Mouse (Mus musculus) E14TG2a.4 (cell line): ENCODE results near the gene Ccdc88c.

Source experiments
- H3K27me3 ChIP-seq: 2 replicates; pipeline ENCODE4 v1.6.1; 2014; ENCODE audit warnings: low read length, control low read depth; ENCODE audit not compliant: insufficient read depth
- H3K36me3 ChIP-seq: 2 replicates; pipeline ENCODE4 v1.6.1; 2014; ENCODE audit warnings: low read length, control low read depth; ENCODE audit not compliant: insufficient read depth
- H3K4me1 ChIP-seq: replicated peaks from 2 replicates; pipeline ENCODE4 v1.6.1; 2014; ENCODE audit warnings: low read depth, low read length, control low read depth
- H3K4me3 ChIP-seq: replicated peaks from 2 replicates; pipeline ENCODE4 v1.5.1; 2014; ENCODE audit warnings: mild to moderate bottlenecking, low read length
- H3K9me3 ChIP-seq: 2 replicates; pipeline ENCODE4 v1.6.1; 2014; ENCODE audit warnings: low read length, control low read depth
- CTCF ChIP-seq: conservative IDR thresholded peaks from 2 replicates; pipeline ENCODE4 v1.5.1; 2014; ENCODE audit warnings: low read length
- NANOG ChIP-seq: IDR thresholded peaks from 2 replicates; pipeline ENCODE4 v1.6.1; 2014; ENCODE audit warnings: borderline replicate concordance, low read length, mixed read lengths
- POU5F1 ChIP-seq: IDR thresholded peaks from 2 replicates; pipeline ENCODE4 v1.6.1; 2014; ENCODE audit warnings: low read length, borderline replicate concordance

The Ccdc88c gene

DNA sequence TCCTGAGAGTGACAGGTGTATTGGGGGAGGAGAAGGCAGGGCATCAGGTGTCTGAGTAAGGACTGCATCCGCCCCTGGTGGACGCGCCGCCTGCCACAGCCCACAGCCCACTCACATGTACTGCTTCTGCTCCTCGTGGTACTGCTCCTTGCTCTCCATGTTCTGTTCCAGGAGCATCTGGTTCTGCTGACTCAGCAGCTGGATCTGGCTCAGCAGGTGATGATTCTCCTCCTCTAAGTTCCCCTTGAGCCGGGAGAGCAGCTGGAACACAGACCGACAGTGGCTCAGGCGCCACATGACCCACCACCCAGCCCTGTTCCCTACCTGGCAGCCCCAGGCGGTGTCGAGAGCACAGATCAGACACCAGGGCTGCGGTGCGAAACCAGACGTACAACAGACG lies 97.2 kb downstream of the Ccdc88c start:
- TF ChIP-seq POU5F1 (no peak), CTCF (no peak), NANOG (no peak)
- H3K4me3 ChIP-seq = no peak overlapping the region

DNA sequence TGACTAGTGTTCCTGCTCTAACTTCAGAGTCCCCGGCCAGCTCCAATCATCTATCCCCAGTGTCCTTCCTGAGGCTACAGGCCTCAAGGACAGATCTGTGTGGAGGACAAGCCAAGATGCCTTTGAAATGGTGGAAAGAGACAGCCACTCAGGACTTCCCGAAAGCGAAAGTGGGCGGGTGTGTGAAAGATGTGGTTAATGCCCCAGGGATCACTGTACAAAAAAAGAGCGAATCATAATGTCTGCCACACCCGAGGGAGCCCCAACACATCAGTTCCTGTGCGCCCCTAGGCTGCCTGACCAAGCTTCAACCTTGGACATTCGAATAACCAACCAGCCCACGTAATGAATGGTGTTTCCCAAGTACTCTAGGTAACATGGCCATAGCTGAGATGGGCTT lies 100.6 kb downstream of the Ccdc88c start:
- Histone ChIP-seq H3K9me3 (no peaks in the 10 kb centered on the region), H3K27me3 (no peaks in the 10 kb centered on the region), H3K4me3 (no peak overlapping the region), H3K36me3 (peaks cover 92% of the 10 kb centered on the region), H3K4me1 (peaks cover 15% of the 10 kb centered on the region)
- TF ChIP-seq POU5F1 (no peak), NANOG (no peak), CTCF (no peak)

More for the DNA sequence above, 97.2 kb downstream of the Ccdc88c start:
- no peaks in the 10 kb centered on the region for H3K27me3 ChIP-seq
- peaks cover 22% of the 10 kb centered on the region for H3K4me1 ChIP-seq
- no peaks in the 10 kb centered on the region for H3K9me3 ChIP-seq
- peaks cover 93% of the 10 kb centered on the region for H3K36me3 ChIP-seq

DNA sequence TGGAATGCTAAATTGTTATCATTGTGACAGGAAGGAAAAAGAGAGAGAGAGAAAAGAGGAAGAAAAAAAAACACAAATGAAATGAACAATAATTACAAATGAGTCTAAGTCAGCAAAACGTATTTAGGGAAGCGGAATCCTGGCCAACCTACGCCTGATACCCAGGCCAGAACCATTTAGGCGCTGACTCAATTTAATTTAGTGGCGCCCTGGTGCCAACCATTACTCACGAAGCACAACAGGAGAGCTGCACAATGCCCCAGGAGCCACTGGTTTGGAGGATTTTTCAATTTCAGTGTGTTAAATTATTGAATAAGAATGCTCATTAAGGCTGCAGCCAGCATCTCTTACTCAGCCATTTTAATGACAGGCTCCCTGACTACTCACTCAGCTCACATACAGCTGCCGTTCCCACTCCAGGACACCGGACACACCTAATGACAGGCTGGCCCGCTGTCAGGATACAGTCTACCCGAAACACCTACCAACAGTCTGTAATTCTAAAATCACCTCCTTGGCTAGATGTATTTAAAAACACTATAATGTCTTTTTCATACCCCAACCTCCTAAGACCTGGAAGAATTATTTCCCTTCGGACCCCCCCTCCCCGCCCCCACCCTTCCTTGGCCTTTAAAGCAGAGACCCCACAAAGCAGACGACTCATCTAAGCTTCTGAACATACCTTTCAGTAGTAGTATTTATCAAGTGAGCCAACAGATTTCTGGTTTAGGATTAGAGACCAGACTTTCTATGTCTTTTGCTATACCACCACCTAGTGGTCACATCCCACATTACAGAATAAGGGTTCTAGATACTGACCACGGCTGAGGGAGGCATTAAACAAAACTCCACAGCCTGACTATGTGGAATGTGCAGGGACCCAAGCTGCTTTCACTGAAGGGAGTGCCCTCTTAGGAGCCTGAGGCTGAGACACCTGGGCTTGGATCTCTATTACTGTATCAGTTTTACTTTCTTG lies 102.9 kb downstream of the Ccdc88c start:
- H3K4me1 ChIP-seq = peaks cover 15% of the 10 kb centered on the region
- H3K9me3 ChIP-seq = no peaks in the 10 kb centered on the region
- TF ChIP-seq CTCF = peak; percentile 63
- TF ChIP-seq NANOG = no peak
- H3K36me3 ChIP-seq = peaks cover 93% of the 10 kb centered on the region
- H3K4me3 ChIP-seq = no peak overlapping the region
- no peaks in the 10 kb centered on the region for H3K27me3 ChIP-seq

DNA sequence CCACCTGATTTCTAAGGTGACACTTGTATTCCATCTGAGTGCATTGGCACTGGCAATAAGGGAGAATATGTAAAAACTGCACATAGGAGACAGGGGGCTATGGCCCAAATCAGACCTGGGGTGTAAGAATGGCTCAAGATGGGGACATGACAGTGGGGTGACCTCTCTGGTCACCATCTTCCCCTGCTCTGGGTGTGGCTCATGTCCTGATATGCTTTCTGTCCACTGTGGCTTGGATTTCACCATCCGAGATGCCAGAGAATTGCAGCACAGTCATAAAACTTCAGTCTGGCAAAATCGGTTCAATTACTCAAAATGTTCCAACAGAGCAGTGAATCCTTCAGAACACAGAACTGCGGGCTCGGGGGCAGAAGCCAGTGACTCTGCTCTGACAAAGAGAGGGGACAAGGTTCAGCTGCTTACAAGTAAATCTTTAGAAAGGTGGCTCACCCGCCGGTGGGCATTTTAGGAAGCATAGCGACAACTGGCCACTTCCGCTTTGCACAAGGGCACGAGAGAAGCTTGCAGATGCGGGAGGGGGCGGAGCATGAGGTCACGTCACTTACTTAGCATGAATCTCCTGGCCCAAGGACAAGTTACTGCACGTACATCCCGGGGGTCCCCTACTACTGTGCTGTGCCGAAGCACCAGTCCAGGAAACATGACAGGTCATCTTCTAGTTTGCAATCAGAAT lies 104.1 kb downstream of the Ccdc88c start:
- no peaks in the 10 kb centered on the region for H3K27me3 ChIP-seq
- H3K9me3 ChIP-seq = no peaks in the 10 kb centered on the region
- no peak for TF ChIP-seq CTCF
- TF ChIP-seq POU5F1 = no peak
- no peak for TF ChIP-seq NANOG
- H3K4me1 ChIP-seq = peaks cover 15% of the 10 kb centered on the region
- H3K36me3 ChIP-seq = peaks cover 93% of the 10 kb centered on the region
- H3K4me3 ChIP-seq = no peak overlapping the region

DNA sequence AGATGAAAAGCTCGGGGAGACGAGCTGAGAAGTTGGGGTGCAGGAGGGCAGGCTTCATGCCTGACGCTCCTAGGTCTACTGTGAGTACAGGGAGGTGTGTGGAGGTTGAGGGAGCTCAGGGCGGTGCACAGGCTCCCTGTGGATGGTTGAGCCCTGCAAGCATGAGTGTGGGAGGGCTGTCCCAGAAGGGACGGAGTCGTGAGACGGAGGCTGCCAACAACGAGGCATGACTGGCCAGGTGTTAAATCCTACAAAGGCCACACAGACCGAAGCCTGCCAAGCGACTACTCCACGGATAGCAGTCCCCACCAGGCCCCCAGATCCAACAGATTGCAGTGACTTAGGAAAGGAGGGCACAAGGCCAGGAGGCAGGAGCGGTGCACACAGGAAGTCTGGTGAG lies 118.1 kb downstream of the Ccdc88c start:
- Histone ChIP-seq H3K27me3 (peaks cover 33% of the 10 kb centered on the region), H3K36me3 (peaks cover 49% of the 10 kb centered on the region), H3K9me3 (peaks cover 12% of the 10 kb centered on the region), H3K4me1 (peaks cover 49% of the 10 kb centered on the region), H3K4me3 (0 out of 2 replicates have a peak overlapping the region, but pooled peaks have one; percentile 4)
- TF ChIP-seq CTCF (no peak), NANOG (no peak), POU5F1 (no peak)

DNA sequence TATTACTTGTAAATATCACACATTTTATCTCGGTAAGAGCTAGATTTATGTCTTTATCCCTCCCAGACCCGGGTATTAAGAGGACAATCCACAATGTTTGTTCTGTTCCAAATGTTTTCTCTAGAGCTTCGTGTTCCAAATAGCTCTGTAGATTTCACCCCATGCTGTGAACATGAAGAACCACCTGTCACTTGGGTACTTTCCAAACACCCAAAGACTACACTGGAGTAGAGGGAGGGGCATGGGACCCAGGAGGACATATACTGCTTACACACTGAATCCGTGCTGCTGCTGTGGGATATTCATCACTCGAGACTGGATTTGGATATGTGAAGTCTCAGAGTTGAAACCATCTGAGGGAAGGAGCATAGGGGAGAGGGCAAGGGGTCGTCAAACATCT lies 119.1 kb downstream of the Ccdc88c start:
- Histone ChIP-seq H3K4me3 (no peak overlapping the region), H3K4me1 (peaks cover 49% of the 10 kb centered on the region), H3K9me3 (peaks cover 12% of the 10 kb centered on the region), H3K27me3 (peaks cover 36% of the 10 kb centered on the region), H3K36me3 (peaks cover 39% of the 10 kb centered on the region)
- TF ChIP-seq POU5F1 (no peak), CTCF (no peak), NANOG (no peak)

DNA sequence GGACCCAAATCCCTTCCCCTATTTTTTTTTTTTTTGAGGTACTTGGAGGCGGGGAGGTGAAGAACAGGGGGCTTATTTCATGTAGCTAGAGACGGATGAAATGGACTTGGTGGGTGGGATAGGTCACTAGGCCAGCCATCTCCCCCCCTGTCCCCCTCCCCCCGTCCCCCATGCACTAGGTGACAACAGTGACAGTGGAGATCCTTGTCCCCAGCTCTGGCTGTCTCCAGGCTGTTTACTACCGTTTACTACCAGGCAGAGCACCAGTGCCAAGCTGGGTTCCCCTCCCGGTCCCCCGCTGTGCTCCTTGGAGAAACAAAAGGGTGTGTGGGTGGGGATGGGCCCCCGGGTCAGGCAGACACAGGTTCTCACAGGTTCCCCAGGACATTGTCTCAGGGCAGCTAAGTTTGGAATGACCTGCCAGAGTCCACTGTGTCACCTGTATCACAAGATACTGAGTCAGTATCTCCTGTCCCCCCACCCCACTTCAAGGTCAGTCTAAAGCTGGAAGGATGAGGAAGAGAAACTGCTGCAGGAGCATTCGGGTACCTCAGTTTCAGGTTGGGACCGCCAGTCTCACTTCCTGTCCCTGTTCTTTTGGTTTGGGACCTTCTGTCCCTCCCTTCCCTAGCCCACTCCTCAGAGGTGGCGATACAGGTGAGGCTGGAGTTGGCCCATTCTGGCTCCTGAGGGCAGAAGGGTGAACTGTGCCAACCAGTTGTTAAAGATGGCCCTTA lies 120.4 kb downstream of the Ccdc88c start:
- TF ChIP-seq CTCF (no peak), POU5F1 (no peak), NANOG (no peak)
- Histone ChIP-seq H3K4me1 (peaks cover 52% of the 10 kb centered on the region), H3K27me3 (peaks cover 39% of the 10 kb centered on the region), H3K4me3 (peak overlapping the region; percentile 76), H3K36me3 (peaks cover 26% of the 10 kb centered on the region), H3K9me3 (peaks cover 12% of the 10 kb centered on the region)

DNA sequence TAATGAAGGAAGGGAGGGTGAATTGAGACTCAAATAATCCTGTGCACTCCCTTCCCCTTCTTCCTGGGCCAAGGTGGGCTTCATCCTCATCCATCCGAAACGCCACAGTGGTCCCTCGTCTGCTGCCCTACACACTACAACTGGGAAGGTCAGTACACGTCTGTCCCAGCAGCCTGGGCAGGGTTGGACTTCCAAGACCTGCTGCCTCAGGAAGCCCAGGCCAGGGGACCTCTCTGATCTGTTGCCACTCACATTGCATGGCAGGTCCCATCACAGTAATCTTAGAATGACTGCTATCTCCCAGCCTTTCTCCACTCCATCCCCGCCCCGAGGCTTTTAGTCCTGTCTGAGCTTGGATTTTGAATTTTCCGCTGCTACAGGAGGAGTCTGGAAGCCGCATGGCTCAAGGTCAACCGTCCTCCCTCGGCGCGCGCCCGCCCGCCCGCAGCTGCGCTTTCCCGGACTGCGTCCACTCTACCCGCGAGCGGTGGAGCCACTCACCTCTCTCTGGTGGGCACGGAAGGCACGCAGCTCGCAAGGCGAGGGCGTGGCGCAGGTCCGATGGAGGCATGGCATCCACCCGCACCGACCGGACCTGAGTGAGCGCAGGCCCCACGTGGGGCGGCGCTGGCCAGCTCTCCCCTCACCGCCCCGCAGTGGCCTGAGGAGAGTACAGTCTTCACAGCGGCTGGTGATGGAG lies 121.1 kb downstream of the Ccdc88c start, which contains the start of gene Gpr68:
Gpr68 (minus strand) TSS at position 601 of the 700 bp plus-strand sequence.
- peaks cover 19% of the 10 kb centered on the region for H3K36me3 ChIP-seq
- peak within 1 kb of the TSS; percentile 76 for H3K4me3 ChIP-seq
- H3K27me3 ChIP-seq = peaks cover 45% of the 10 kb centered on the region
- H3K9me3 ChIP-seq = peaks cover 12% of the 10 kb centered on the region
- peaks cover 46% of the 10 kb centered on the region for H3K4me1 ChIP-seq
- TF ChIP-seq POU5F1 (no peak), CTCF (no peak), NANOG (no peak)
